Mouse (Mus musculus): ENCODE results near the gene Olfr592.
"Not testable (repeated sequence)": the region's sequence is repeated elsewhere in the genome, so short reads cannot be mapped to it uniquely, and the experiment has no call there.

The Olfr592 gene

DNA sequence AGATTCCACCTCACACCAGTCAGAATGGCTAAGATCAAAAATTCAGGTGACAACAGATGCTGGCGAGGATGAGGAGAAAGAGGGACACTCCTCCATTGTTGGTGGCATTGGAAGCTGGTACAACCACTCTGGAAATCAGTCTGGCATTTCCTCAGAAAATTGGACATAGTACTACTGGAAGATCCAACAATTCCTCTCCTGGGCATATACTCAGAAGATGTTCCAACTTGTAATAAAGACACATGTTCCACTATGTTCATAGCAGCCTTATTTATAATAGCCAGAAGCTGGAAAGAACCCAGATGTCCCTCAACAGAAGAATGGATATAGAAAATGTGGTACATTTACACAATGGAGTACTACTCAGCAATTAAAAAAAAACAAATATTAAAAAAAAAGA lies at the start of gene Olfr592:
TSS of gene Olfr592 (plus strand) at position 301 of the 400 bp plus-strand sequence.
- not testable (repeated sequence) for DNase-seq (ENCODE audit: low spot score in 2 of 2)

DNA sequence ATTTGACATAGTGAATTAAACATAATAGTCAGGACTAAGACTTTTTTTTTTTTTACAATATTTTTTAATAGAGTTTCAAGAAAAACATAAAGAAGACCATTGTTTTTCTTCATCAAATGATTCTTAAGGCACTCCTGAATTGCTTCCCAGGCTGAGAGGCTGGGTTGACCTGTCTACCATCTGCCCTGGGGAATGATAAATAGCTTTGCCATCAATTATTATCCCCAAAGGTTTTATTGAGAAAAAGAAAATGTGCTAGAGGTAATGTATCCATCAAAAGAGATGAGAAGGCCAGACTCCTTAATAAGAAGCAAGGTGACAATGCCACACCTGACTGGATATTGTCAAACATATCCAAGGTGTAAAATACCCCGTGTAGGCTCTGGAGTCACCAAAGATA lies 44.0 kb upstream of the Olfr592 start, which contains the start of gene Olfr588-ps1:
TSS of gene Olfr588-ps1 (plus strand) at position 301 of the 400 bp plus-strand sequence.
- no peak for DNase-seq (ENCODE audit: low spot score in 2 of 2)

DNA sequence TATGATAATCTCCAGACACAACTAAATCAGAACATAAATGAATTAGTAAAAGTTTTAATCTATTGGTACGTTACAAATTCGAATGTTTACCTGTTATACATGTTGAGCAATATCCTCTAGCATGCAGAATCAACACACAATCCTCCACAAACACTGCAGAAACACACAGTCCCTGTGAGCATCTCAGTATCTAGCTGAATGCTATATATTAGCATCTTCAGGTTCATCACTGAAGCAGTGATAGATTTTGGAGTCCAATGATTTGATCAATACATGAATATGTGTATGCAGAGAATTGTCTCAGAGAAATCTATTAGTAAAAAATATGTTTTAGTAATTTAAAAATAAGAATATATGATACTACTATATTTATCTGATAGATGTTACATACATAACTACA lies 28.3 kb upstream of the Olfr592 start, which contains the start of gene Olfr589:
TSS of gene Olfr589 (minus strand) at position 101 of the 400 bp plus-strand sequence.
- DNase-seq (ENCODE audit: low spot score in 2 of 2): no peak

DNA sequence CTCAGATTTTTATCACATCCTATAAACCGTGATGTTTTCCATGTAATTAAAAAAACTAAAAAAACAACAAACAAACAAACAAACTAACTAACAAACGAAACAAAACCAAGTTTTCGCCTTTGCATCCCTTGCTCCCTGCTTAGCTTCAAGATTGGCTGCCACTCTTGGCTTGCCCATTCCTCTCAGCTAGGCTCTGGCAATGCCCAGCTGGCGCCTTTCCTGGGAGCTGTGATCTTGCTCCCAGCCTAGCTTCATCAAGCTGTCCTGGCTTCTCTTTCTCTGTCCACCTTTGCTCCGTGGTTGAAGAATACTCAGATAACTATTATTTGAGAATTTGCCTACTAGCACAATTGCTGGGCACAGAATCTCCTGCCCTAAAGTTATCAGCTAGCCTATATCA lies 14.9 kb upstream of the Olfr592 start:
- DNase-seq (ENCODE audit: low spot score in 2 of 2): no peak

DNA sequence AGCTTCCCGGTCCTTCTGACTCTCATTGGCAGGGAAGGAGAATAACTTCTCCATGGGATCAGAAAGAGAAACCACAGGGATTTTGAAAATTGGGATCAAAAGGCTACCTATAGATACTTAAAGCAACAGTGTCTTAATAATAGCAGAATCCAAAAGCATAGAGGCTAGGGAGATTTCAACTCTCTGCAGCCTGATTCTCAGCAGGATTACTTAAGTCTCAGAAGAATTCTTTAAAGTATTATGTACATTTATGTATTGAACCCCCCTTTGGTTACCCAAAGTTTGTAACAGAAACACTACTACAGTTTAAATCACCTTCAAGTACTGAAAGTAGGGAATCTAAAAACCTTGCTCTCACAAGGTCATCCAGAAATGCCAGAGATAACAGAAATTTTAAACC lies 6.4 kb upstream of the Olfr592 start, which contains the start of gene Olfr591:
TSS of gene Olfr591 (minus strand) at position 101 of the 400 bp plus-strand sequence.
- no peak for DNase-seq (ENCODE audit: low spot score in 2 of 2)

DNA sequence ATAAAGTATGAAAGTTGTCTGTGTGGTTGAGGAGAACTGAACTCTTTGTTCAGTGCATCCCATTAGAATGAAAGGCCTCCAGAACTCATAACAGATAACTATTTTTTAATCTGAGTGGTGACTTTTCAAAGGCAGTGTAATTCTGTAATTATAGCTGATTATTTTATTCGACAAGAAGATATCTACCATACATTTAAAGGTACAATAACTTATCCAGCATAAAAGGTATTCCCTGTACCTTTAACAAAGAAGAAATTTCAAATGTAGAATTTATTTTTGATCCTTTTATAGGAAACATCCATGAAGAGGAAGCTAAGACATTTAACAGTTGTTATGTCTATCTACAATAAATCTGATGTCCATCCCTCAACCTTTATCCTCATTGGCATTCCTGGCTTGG lies 27.0 kb downstream of the Olfr592 start, which contains the start of gene Olfr593:
TSS of gene Olfr593 (plus strand) at position 301 of the 400 bp plus-strand sequence.
- no peak for DNase-seq (ENCODE audit: low spot score in 2 of 2)

DNA sequence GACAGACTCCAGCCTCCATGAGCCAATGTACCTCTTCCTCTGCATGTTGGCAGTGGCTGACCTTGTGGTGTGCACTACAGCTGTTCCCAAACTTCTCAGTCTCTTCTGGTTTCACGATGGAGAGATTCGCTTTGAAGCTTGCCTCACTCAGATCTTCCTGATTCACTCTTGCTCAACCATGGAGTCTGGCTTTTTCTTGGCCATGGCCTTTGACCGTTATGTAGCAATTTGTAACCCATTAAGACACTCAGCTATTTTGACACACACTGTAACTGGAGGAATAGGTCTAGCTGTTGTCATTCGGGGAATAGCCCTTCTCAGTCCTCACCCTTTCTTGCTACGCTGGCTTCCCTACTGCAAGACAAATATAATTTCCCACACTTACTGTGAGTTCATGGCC lies 27.4 kb downstream of the Olfr592 start:
- not testable (repeated sequence) for DNase-seq (ENCODE audit: low spot score in 2 of 2)

DNA sequence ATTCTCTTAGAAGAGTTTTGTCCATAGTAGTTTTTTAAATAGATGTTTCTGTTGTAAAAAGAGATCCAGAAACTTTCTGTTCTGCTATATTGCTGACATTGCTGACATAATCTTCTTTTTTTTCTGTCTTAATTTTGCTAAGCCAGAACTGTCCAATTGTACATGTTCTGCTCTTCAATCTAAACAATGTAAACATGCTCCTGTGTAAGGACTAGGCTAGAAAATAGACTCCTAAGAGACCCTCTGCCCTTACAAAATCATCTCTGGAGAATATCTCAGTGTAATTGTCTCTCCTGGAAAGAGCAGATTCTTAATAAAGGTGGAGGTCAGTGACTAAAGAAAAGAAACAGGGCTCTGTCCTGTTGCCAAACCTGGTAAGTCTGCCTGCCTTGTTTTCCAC lies 32.1 kb downstream of the Olfr592 start, which contains the start of gene Olfr594:
TSS of gene Olfr594 (plus strand) at position 301 of the 400 bp plus-strand sequence.
- DNase-seq (ENCODE audit: low spot score in 2 of 2): no peak

All from spleen, postnatal 36 days (tissue).